Mouse (Mus musculus) 416B (cell line): ENCODE measurements around the gene Otog.

Source experiments
- DNase-seq: peaks from one replicate; pipeline ENCODE4 v3.0.0; 2011; ENCODE audit warnings: low read depth

The Otog gene

GRCm38 (mm10) chr7:46283681-46284080 is 42.9 kb downstream of the Otog start:
- no peak for DNase-seq

GRCm38 (mm10) chr7:46285161-46285839 is 44.5 kb downstream of the Otog start:
- no peak for DNase-seq

GRCm38 (mm10) chr7:46286391-46286790 is 45.6 kb downstream of the Otog start:
- no peak for DNase-seq

- no peak for DNase-seq
Measured at GRCm38 (mm10) chr7:46287051-46287450, 46.3 kb downstream of the Otog start.

GRCm38 (mm10) chr7:46296330-46296729 is 55.5 kb downstream of the Otog start:
- no peak for DNase-seq

GRCm38 (mm10) chr7:46301031-46301632 is 60.3 kb downstream of the Otog start:
- no peak for DNase-seq

GRCm38 (mm10) chr7:46313486-46313885 is 72.7 kb downstream of the Otog start:
- no peak for DNase-seq

- no peak for DNase-seq
Measured at GRCm38 (mm10) chr7:46314220-46315009, 73.6 kb downstream of the Otog start.

GRCm38 (mm10) chr7:46315692-46316091 is 74.9 kb downstream of the Otog start:
- DNase-seq: no peak

GRCm38 (mm10) chr7:46316948-46317347 is 76.2 kb downstream of the Otog start:
- DNase-seq: no peak

GRCm38 (mm10) chr7:46321242-46321641 is 80.5 kb downstream of the Otog start:
- peak; percentile 62 for DNase-seq

- no peak for DNase-seq
Measured at GRCm38 (mm10) chr7:46327896-46328295, 87.1 kb downstream of the Otog start.

- DNase-seq: no peak
Measured at GRCm38 (mm10) chr7:46337397-46337796, 96.6 kb downstream of the Otog start.

GRCm38 (mm10) chr7:46339818-46340217 is 99.0 kb downstream of the Otog start:
- no peak for DNase-seq

- DNase-seq: no peak
Measured at GRCm38 (mm10) chr7:46340295-46340694, 99.5 kb downstream of the Otog start.

- DNase-seq: peak; percentile 73
Measured at GRCm38 (mm10) chr7:46341471-46341870, 100.7 kb downstream of the Otog start.

GRCm38 (mm10) chr7:46347692-46348091 is 106.9 kb downstream of the Otog start:
- DNase-seq: no peak

GRCm38 (mm10) chr7:46348813-46349212 is 108.0 kb downstream of the Otog start:
- no peak for DNase-seq

GRCm38 (mm10) chr7:46350119-46350702 is 109.4 kb downstream of the Otog start:
- peak; percentile 35 for DNase-seq

GRCm38 (mm10) chr7:46352748-46353147 is 112.0 kb downstream of the Otog start:
- DNase-seq: no peak

GRCm38 (mm10) chr7:46353216-46353615 is 112.4 kb downstream of the Otog start:
- no peak for DNase-seq

GRCm38 (mm10) chr7:46353875-46354274 is 113.1 kb downstream of the Otog start:
- DNase-seq: peak; percentile 26
